Mouse (Mus musculus) liver, embryonic 16.5 days (tissue): Measurements from ENCODE around the gene E030030I06Rik. TPM values are rescaled to one million over a fixed set of nuclear protein-coding genes. Genes with fewer than 3 reads are reported as not detected.
"Not testable (repeated sequence)": the region's sequence is repeated elsewhere in the genome, so short reads cannot be mapped to it uniquely, and the experiment has no call there.

ENCODE experiments used
- ATAC-seq: fragments of 200-750 bp; cut with Nextera tagmentation; 2 replicates; pipeline ENCODE4 v1.8.0; 2017; ENCODE audit warnings: low read depth, mild to moderate bottlenecking, moderate number of reproducible peaks, moderate library complexity
- H3K27ac ChIP-seq: fragments of 300-500 bp; sonication (generic); 2 replicates; pipeline ENCODE4 v1.5.1; 2014; ENCODE audit warnings: mild to moderate bottlenecking, low read length
- H3K27me3 ChIP-seq: fragments of 300-500 bp; sonication (generic); 2 replicates; pipeline ENCODE4 v1.6.1; 2014; ENCODE audit warnings: low read depth, low read length, mixed read lengths; ENCODE audit not compliant: control insufficient read depth, insufficient read depth
- H3K36me3 ChIP-seq: fragments of 300-500 bp; sonication (generic); 2 replicates; pipeline ENCODE4 v1.6.1; 2014; ENCODE audit warnings: mild to moderate bottlenecking; ENCODE audit not compliant: control insufficient read depth, insufficient read depth
- H3K4me1 ChIP-seq: fragments of 300-500 bp; sonication (generic); 2 replicates; pipeline ENCODE4 v1.6.1; 2014; ENCODE audit warnings: low read depth, low read length, mixed read lengths; ENCODE audit not compliant: control insufficient read depth
- H3K4me2 ChIP-seq: fragments of 300-500 bp; sonication (generic); 2 replicates; pipeline ENCODE4 v1.6.1; 2014; ENCODE audit warnings: low read depth, low read length, mixed read lengths
- H3K4me3 ChIP-seq: fragments of 300-500 bp; sonication (generic); 2 replicates; pipeline ENCODE4 v1.5.1; 2014; ENCODE audit warnings: low read depth, mild to moderate bottlenecking, low read length
- H3K9ac ChIP-seq: fragments of 300-500 bp; sonication (generic); 2 replicates; pipeline ENCODE4 v1.6.1; 2014; ENCODE audit warnings: low read depth, low read length
- H3K9me3 ChIP-seq: fragments of 300-500 bp; sonication (generic); replicated peaks from 2 replicates; pipeline ENCODE4 v1.6.1; 2016; ENCODE audit warnings: low read length; ENCODE audit not compliant: control insufficient read depth
- WGBS: fragments of 180-500 bp; shearing (Covaris S2); extraction: QIAGEN DNeasy Blood & Tissue Kit; methylation state at CpG from one replicate; pipeline ENCODE4 v1.1.7; 2014; ENCODE audit not compliant: insufficient replicate concordance; 5-methylcytosine and 5-hydroxymethylcytosine counted together
- polyA plus RNA-seq: library from polyadenylated mRNA; unstranded; fragments of >200 nt; fragmentation: Nextera tagmentation; extraction: Ambion mirVana; gene quantifications from 2 replicates; pipeline ENCODE4 v1.2.1, GENCODE M21; 2015

The E030030I06Rik gene
- polyA plus RNA-seq = 3.1 and 3.5 TPM in 2 replicates

GRCm38 (mm10) chr10:22149073-22149690 is at the start of gene E030030I06Rik:
Gene E030030I06Rik (minus strand): TSS chr10:22149270.
- H3K4me1 ChIP-seq = peaks cover 4% of the 10 kb centered on the region

GRCm38 (mm10) chr10:22191035-22191434 is 42.0 kb upstream of the E030030I06Rik start:
- not testable (repeated sequence) for H3K27ac ChIP-seq, ATAC-seq, H3K36me3 ChIP-seq, H3K4me1 ChIP-seq, H3K4me2 ChIP-seq, H3K9me3 ChIP-seq, H3K9ac ChIP-seq, H3K27me3 ChIP-seq, H3K4me3 ChIP-seq
- 6% methylated on average over 6 of the region's 10 CpGs for WGBS

More at GRCm38 (mm10) chr10:22149073-22149690, at the start of gene E030030I06Rik:
- Histone ChIP-seq H3K36me3 (no peaks in the 10 kb centered on the region), H3K4me2 (peak within 1 kb of the TSS; percentile 77), H3K9me3 (no peaks in the 10 kb centered on the region), H3K9ac (peak within 1 kb of the TSS; percentile 29), H3K27me3 (peaks cover 51% of the 10 kb centered on the region), H3K4me3 (peak within 1 kb of the TSS; percentile 63), H3K27ac (peak within 1 kb of the TSS; percentile 41; the same call in 1 of the 2 replicates)
- 0 out of 2 replicates have a peak, but pooled peaks have one; percentile 30 for ATAC-seq
- WGBS = under 1% methylated on average over 36 of the region's 37 CpGs

DNA sequence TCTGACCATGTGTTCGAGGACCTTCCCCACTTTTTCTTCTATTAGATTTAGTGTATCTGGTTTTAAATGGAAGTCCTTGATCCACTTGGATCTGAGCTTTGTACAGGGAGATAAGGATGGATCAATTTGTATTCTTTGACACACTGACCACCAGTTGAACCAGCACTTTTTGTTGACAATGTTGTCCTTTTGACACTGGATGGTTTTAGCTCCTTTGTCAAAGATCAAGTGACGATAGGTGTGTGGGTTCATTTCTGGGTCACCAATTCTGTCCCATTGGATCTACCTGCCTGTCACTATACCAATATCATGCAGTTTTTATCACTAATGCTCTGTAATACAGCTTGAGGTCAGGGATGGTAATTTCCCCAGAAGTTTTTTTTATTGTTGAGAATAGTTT is 27.4 kb upstream of the E030030I06Rik start:
- H3K4me1 ChIP-seq, H3K9me3 ChIP-seq, H3K27me3 ChIP-seq, H3K9ac ChIP-seq, H3K36me3 ChIP-seq, H3K4me2 ChIP-seq, H3K27ac ChIP-seq, ATAC-seq, H3K4me3 ChIP-seq: not testable (repeated sequence)
- 39% methylated on average over 2 of the region's 2 CpGs for WGBS

GRCm38 (mm10) chr10:22174190-22174487 is 25.1 kb upstream of the E030030I06Rik start:
- H3K36me3 ChIP-seq, H3K9ac ChIP-seq, H3K9me3 ChIP-seq, H3K4me1 ChIP-seq, H3K27ac ChIP-seq, H3K4me2 ChIP-seq, H3K4me3 ChIP-seq, H3K27me3 ChIP-seq, ATAC-seq: not testable (repeated sequence)
- 56% methylated on average over 2 of the region's 2 CpGs for WGBS

- H3K27ac ChIP-seq, H3K4me3 ChIP-seq, H3K9me3 ChIP-seq, H3K9ac ChIP-seq, H3K27me3 ChIP-seq, H3K36me3 ChIP-seq, H3K4me2 ChIP-seq, H3K4me1 ChIP-seq: not testable (repeated sequence)
- 0 out of 2 replicates have a peak, but pooled peaks have one; percentile 53 for ATAC-seq
- 9% methylated on average over 11 of the region's 17 CpGs for WGBS
These were observed 24.5 kb upstream of the E030030I06Rik start for GRCm38 (mm10) chr10:22173335-22174189.

DNA sequence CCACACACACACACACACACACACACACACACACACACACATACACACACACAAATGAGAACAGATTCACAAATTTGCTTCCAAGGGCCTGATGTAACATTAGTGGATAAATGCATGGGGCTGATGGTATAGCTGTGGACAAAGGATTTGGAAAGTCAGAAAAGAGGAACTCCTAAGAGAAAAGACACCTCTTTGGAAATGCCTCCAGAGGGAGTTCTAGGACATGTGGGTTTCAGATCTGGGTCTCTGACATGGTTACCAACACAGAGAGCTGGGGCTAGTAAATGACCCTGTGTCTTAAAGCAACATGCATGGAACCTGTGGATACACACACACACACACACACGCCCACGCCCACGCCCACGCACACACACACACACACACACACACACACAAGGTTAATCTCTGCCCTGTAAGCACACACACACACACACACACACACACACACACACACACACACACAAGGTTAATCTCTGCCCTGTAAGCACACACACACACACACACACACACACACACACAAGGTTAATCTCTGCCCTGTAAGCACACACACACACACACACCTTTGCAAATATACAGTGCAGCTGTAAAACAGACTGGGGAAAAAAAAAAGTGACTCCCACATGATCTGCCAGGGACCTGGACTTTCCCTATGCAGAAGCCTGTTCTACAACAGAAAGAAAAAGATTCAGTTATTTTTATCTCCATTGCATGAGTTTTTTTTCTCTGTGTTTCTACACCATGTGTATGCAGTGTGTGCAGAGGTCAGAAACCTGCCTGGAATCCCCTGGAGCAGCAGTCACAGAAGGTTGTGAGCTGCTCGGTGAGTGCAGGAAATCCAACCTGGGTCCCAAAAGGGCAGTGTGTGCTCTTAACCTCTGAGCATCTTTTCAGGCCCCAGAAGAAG is 23.6 kb upstream of the E030030I06Rik start:
- 45% methylated on average over 4 of the region's 5 CpGs for WGBS
- not testable (repeated sequence) for H3K4me2 ChIP-seq, H3K9me3 ChIP-seq, H3K4me3 ChIP-seq, H3K4me1 ChIP-seq, H3K36me3 ChIP-seq, H3K9ac ChIP-seq, H3K27me3 ChIP-seq, H3K27ac ChIP-seq
- ATAC-seq = peak; percentile 32

- not testable (repeated sequence) for H3K9ac ChIP-seq, H3K36me3 ChIP-seq, H3K27ac ChIP-seq, H3K27me3 ChIP-seq, H3K9me3 ChIP-seq, H3K4me2 ChIP-seq, H3K4me1 ChIP-seq, H3K4me3 ChIP-seq, ATAC-seq
These were observed 20.0 kb upstream of the E030030I06Rik start for GRCm38 (mm10) chr10:22169116-22169515.

GRCm38 (mm10) chr10:22167061-22167460 is 18.0 kb upstream of the E030030I06Rik start:
- not testable (repeated sequence) for H3K27ac ChIP-seq, H3K4me1 ChIP-seq, H3K4me2 ChIP-seq, H3K36me3 ChIP-seq, H3K9ac ChIP-seq, H3K27me3 ChIP-seq, H3K4me3 ChIP-seq, ATAC-seq, H3K9me3 ChIP-seq
- 41% methylated on average over 1 of the region's 1 CpGs for WGBS
